Mouse (Mus musculus) liver, embryonic 14.5 days (tissue): Measurements from ENCODE around the gene Snrpd3. TPM values are rescaled to one million over a fixed set of nuclear protein-coding genes. Genes with fewer than 3 reads are reported as not detected.
"Not testable (repeated sequence)": the region's sequence is repeated elsewhere in the genome, so short reads cannot be mapped to it uniquely, and the experiment has no call there.

Experiments used
- ATAC-seq: fragments of 200-750 bp; cut with Nextera tagmentation; 2 replicates; pipeline ENCODE4 v1.8.0; 2017; ENCODE audit warnings: moderate number of reproducible peaks, mild to moderate bottlenecking, moderate library complexity; ENCODE audit not compliant: insufficient read depth
- DNase-seq, 3 experiments: peaks; one replicate each; pipeline ENCODE4 v3.0.0-alpha.2; 2012 to 2013; ENCODE audit warnings: low read depth in 3 of 3, low spot score in 3 of 3
- H3K27ac ChIP-seq: fragments of 300-500 bp; sonication (generic); 2 replicates; pipeline ENCODE4 v1.5.1; 2014; ENCODE audit warnings: moderate library complexity, mild to moderate bottlenecking, control low read depth, inconsistent platforms
- H3K27me3 ChIP-seq: fragments of 300-500 bp; sonication (generic); 2 replicates; pipeline ENCODE4 v1.6.1; 2014; ENCODE audit warnings: mild to moderate bottlenecking, low read length, moderate library complexity; ENCODE audit not compliant: control insufficient read depth, insufficient read depth
- H3K36me3 ChIP-seq: fragments of 300-500 bp; sonication (generic); replicated peaks from 2 replicates; pipeline ENCODE4 v1.6.1; 2014; ENCODE audit warnings: low read depth; ENCODE audit not compliant: control insufficient read depth, insufficient read depth
- H3K4me1 ChIP-seq, 2 experiments: fragments of 200-500 bp in 1 of 2; fragments of 300-500 bp in 1 of 2; sonication (generic) in 1 of 2; replicated peaks; 2 replicates each; pipeline ENCODE4 v1.6.1; 2012 to 2014; ENCODE audit warnings: antibody characterized with exemption in 1 of 2, inconsistent platforms in 1 of 2, low read length in 1 of 2; ENCODE audit not compliant: control insufficient read depth in 2 of 2, insufficient read depth in 2 of 2
- H3K4me2 ChIP-seq: fragments of 300-500 bp; sonication (generic); 2 replicates; pipeline ENCODE4 v1.6.1; 2014; ENCODE audit warnings: low read depth, mild to moderate bottlenecking, control low read depth, moderate library complexity
- H3K4me3 ChIP-seq, 2 experiments: fragments of 200-500 bp in 1 of 2; fragments of 300-500 bp in 1 of 2; sonication (generic) in 1 of 2; 2 replicates each; pipeline ENCODE4 v1.5.1; 2012 to 2014; ENCODE audit warnings: low read depth in 2 of 2, low read length in 2 of 2, mild to moderate bottlenecking in 2 of 2, control low read depth in 1 of 2, inconsistent platforms in 1 of 2, moderate library complexity in 1 of 2; ENCODE audit not compliant: insufficient read depth in 1 of 2
- H3K9ac ChIP-seq: fragments of 300-500 bp; sonication (generic); replicated peaks from 2 replicates; pipeline ENCODE4 v1.6.1; 2014; ENCODE audit warnings: mild to moderate bottlenecking, control low read depth, moderate library complexity
- H3K9me3 ChIP-seq: fragments of 300-500 bp; sonication (generic); 2 replicates; pipeline ENCODE4 v1.6.1; 2016; ENCODE audit warnings: low read length, mixed read lengths; ENCODE audit not compliant: control insufficient read depth
- CTCF ChIP-seq: IDR thresholded peaks from 2 replicates; pipeline ENCODE4 v1.5.1; 2016; ENCODE audit warnings: antibody characterized with exemption, low read depth, control low read depth
- EP300 ChIP-seq: IDR thresholded peaks from 2 replicates; pipeline ENCODE4 v1.6.1; 2016; ENCODE audit warnings: antibody characterized with exemption, low read depth
- WGBS: fragments of 180-500 bp; shearing (Covaris S2); extraction: QIAGEN DNeasy Blood & Tissue Kit; methylation state at CpG from one replicate; pipeline ENCODE4 v1.1.7; 2014; ENCODE audit not compliant: insufficient replicate concordance; 5-methylcytosine and 5-hydroxymethylcytosine counted together
- polyA plus RNA-seq, 2 experiments: library from polyadenylated mRNA; depleted of rRNA in 1 of 2; stranded (reverse) in 1 of 2; unstranded in 1 of 2; fragments of >200 nt; fragmentation: Nextera tagmentation in 1 of 2; extraction: Ambion mirVana in 1 of 2; gene quantifications; 2 replicates each; pipeline versions ENCODE4 v1.2.1 to v1.2.3; 2012 to 2014

Snrpd3 gene
- polyA plus RNA-seq, 2 experiments: 60.5 to 82.2 TPM

DNA sequence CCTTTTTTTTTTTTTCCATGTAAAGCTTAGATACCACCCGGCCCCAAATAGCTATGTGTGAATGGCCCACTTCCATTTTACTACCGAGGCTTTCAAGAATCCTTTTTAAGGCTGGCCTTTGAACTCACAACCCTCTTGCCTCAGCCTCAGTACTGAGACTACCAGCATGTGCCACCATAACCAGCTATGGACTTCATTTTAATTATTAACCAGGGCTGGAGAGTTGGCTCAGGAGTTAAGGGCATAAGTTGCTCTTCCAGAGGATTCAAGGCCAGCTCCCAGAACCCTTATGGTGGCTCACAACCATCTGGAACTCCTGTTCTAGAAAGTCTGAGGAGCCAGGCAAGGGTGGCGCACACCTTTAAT lies 12.2 kb upstream of the Snrpd3 start:
- DNase-seq (no peak), ATAC-seq (no peak)
- no peaks in the 10 kb centered on the region for H3K9me3 ChIP-seq
- no peak overlapping the region for H3K4me2 ChIP-seq
- H3K9ac ChIP-seq: no peak overlapping the region
- 50% methylated on average over 3 of the region's 3 CpGs for WGBS
- no peak overlapping the region for H3K4me3 ChIP-seq
- peaks cover 39% of the 10 kb centered on the region for H3K36me3 ChIP-seq
- H3K27me3 ChIP-seq: no peaks in the 10 kb centered on the region
- peaks cover 4 to 14% of the 10 kb centered on the region in 2 experiments for H3K4me1 ChIP-seq
- peak overlapping the region; percentile 9; the same call in 1 of the 2 replicates for H3K27ac ChIP-seq
- TF ChIP-seq CTCF (no peak), EP300 (no peak)

DNA sequence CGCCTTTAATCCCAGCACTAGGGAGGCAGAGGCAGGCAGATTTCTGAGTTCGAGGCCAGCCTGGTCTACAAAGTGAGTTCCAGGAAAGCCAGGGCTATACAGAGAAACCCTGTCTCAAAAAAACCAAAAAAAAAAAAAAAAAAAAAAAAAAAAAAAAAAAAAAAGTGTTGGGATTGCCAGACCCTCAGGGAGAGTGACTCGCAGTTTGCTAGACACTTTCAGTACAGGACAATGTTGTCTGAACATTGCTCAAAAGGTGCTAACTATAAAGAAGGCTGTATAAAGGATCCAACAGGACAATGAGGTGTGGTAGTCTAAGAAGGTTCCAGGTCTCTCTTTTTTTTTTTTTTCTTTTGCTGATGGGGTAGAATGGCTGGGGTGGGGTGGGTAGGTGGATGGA lies 11.4 kb upstream of the Snrpd3 start:
- H3K27ac ChIP-seq, DNase-seq, H3K27me3 ChIP-seq, ATAC-seq, H3K4me1 ChIP-seq, H3K4me3 ChIP-seq, H3K9ac ChIP-seq, H3K4me2 ChIP-seq, H3K9me3 ChIP-seq: not testable (repeated sequence)
- peaks cover 47% of the 10 kb centered on the region for H3K36me3 ChIP-seq
- WGBS: 81% methylated on average over 3 of the region's 3 CpGs

DNA sequence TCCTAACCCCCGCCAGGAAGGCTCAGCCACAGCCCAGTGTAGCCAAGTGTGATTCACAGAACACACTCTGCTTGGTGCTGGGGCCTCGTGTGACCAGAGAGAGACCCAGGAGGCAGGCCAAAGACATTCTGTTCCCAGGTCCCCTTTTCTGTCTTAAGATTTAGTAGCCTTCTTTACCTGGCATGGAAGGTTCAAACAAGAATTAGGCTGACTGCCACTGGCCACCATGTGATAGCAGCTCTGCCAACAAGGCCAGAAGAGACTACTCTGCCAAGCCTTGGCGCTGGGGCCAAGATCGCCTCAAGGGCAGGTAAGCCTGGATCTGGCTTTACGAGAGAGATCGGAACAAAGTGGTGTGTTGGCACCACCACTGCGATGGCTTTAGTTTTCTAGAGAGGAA lies 6.9 kb upstream of the Snrpd3 start:
- WGBS: 88% methylated on average over 7 of the region's 7 CpGs
- Histone ChIP-seq H3K4me3 (no peak overlapping the region), H3K27ac (no peak overlapping the region), H3K36me3 (peaks cover 75% of the 10 kb centered on the region), H3K4me1 (peaks cover 19 to 24% of the 10 kb centered on the region in 2 experiments), H3K9me3 (no peaks in the 10 kb centered on the region), H3K9ac (no peak overlapping the region), H3K4me2 (no peak overlapping the region), H3K27me3 (no peaks in the 10 kb centered on the region)
- no peak for DNase-seq
- TF ChIP-seq CTCF (no peak), EP300 (no peak)
- ATAC-seq: no peak

DNA sequence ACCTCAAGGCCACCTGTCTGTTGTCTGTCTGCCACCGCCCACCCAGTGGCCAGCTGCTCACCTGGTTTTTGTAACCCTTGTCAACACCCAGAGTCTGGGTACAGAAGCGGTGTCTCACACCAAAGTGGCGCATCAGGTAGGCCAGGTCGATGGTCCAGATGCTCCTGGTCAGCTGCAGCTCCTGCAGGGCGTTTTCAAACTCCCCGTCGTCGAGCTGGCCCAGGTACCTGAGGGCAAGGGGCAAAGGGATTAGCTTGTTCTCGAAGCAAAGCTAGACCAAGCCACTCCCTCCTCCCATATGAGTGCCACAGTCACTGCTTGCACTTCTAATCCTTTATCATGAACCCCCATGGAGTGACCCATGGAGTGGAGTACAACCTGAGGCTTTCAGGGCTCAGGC lies 6.3 kb upstream of the Snrpd3 start:
- no peak overlapping the region for H3K27ac ChIP-seq
- peaks cover 19 to 29% of the 10 kb centered on the region in 2 experiments for H3K4me1 ChIP-seq
- 91% methylated on average over 9 of the region's 9 CpGs for WGBS
- peaks cover 75% of the 10 kb centered on the region for H3K36me3 ChIP-seq
- TF ChIP-seq CTCF (no peak), EP300 (no peak)
- H3K9me3 ChIP-seq: no peaks in the 10 kb centered on the region
- H3K9ac ChIP-seq: no peak overlapping the region
- no peak overlapping the region for H3K4me2 ChIP-seq
- no peak for DNase-seq
- ATAC-seq: no peak
- no peaks in the 10 kb centered on the region for H3K27me3 ChIP-seq
- H3K4me3 ChIP-seq: no peak overlapping the region

DNA sequence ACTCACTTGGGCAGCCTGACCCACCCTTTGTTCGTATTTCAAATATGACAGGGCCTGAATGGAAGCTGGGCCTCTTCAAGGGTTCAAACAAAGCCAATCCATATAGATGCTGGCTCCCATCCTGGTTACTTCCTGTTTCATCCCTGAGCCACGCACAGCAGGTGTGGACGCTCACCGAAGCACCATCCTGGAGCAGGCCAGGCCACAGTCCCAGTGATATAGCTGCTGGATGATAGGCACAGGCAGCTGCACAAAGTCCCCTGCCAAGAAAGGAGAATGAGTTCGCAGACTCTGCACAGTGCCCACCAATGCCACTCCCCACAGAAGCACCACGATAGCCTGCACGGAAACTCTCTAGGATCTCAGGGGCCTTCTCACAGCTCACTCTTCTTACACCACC lies 5.5 kb upstream of the Snrpd3 start:
- no peak overlapping the region for H3K4me3 ChIP-seq
- H3K4me1 ChIP-seq: peaks cover 19 to 29% of the 10 kb centered on the region in 2 experiments
- WGBS: 90% methylated on average over 7 of the region's 7 CpGs
- H3K27me3 ChIP-seq: no peaks in the 10 kb centered on the region
- peaks cover 69% of the 10 kb centered on the region for H3K36me3 ChIP-seq
- no peak overlapping the region for H3K4me2 ChIP-seq
- no peak overlapping the region for H3K9ac ChIP-seq
- DNase-seq (no peak), ATAC-seq (no peak)
- TF ChIP-seq CTCF (no peak), EP300 (no peak)
- H3K27ac ChIP-seq: no peak overlapping the region
- H3K9me3 ChIP-seq: no peaks in the 10 kb centered on the region
